21 mouse cellular contexts compared by ENCODE assay signal in the genomic region with DNA sequence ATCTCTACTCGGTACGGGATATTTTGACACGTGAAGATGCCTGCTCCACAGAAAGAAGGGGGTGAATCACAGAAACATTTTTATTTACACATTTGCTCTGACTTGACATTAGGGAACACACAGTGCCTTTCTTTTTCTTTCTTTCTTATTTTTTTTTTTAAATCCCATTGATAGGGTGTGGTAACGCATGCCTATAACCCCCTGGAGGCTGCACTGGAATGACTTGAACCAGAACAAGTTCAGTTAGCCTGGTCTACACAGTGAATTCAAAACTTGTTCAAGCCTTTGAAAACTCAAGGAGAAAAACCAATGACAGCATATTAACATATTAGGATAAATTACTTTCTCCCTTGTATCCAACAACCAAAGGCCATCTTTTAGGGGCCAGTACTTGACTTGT. TPM values are rescaled to one million over a fixed set of nuclear protein-coding genes. Genes with fewer than 3 reads are reported as not detected.
"Had no signal": no experiment of that assay in that cellular context is flagged by ENCODE, and none has a peak within 500 bp of the region (broad histone marks: within the 10 kb centered on the region; RNA-seq: fewer than 3 reads in every experiment).

No protein-coding gene starts in this region.

- DNase-seq: lung, adult 18-20 months; lung, embryonic 14.5 days; lung, postnatal 10 days; lung, postnatal 4 days; midbrain, embryonic 14.5 days; retina, postnatal 1 day; right cerebral cortex, adult 18-20 months; right cerebral cortex, postnatal 25 days; right cerebral cortex, postnatal 4 days; thymus, adult 2 months; thymus, postnatal 25 days; thymus, postnatal 4 days had no signal

- H3K27ac ChIP-seq: midbrain, embryonic 10.5 days; midbrain, embryonic 12.5 days; neural tube, embryonic 13.5 days; neural tube, embryonic 15.5 days; stomach, embryonic 15.5 days; stomach, postnatal 0 days had no signal

- H3K4me3 ChIP-seq: midbrain, embryonic 10.5 days; midbrain, embryonic 12.5 days; myocyte; neural tube, embryonic 13.5 days; neural tube, embryonic 15.5 days; stomach, embryonic 15.5 days had no signal

RNA-seq across cellular contexts. Expression of a gene that starts 27.1 kb away (rescaled TPM):
- total RNA-seq: megakaryocyte, adult 5-6 weeks; megakaryocyte-erythroid progenitor cell, adult 5-6 weeks had no signal
